Mouse (Mus musculus) CH12.LX (cell line): ENCODE results near the gene Hes3.

Experiments
- CTCF ChIP-seq, 2 experiments: IDR thresholded peaks in 1 of 2; conservative IDR thresholded peaks in 1 of 2; 2 replicates each; pipeline ENCODE4 v1.5.1; 2011 to 2012; ENCODE audit warnings: low read depth in 2 of 2, low read length in 2 of 2, improper control_type of control experiment in 1 of 2, inconsistent platforms in 1 of 2, mild to moderate bottlenecking in 1 of 2, moderate library complexity in 1 of 2
- POLR2A ChIP-seq: IDR thresholded peaks from 2 replicates; pipeline ENCODE4 v1.6.1; 2011; ENCODE audit warnings: low read depth, mild to moderate bottlenecking, improper control_type of control experiment, low read length
- SMC3 ChIP-seq: IDR thresholded peaks from 2 replicates; pipeline ENCODE4 v1.6.1; 2011; ENCODE audit warnings: low read depth, low read length, improper control_type of control experiment
- USF1 ChIP-seq: IDR thresholded peaks from 2 replicates; pipeline ENCODE4 v1.6.1; 2014; ENCODE audit warnings: low read depth, mild to moderate bottlenecking, inconsistent platforms, low read length, improper control_type of control experiment

GRCm38 (mm10) chr4:152281601-152282000, 9.9 kb downstream of the Hes3 start:
- TF ChIP-seq CTCF (conservative IDR thresholded peaks at IDR 0.05 in 1 of 2, IDR thresholded peaks at IDR 0.05 in 1 of 2; ENCODE audit: low read depth in 2 of 2, low read length in 2 of 2) (no peak), USF1 (no peak), SMC3 (no peak), POLR2A (no peak)
